Mouse (Mus musculus) heart, embryonic 11.5 days (tissue): Measurements from ENCODE around the gene 4931414P19Rik. TPM values are rescaled to one million over a fixed set of nuclear protein-coding genes. Genes with fewer than 3 reads are reported as not detected.
A peak's percentile ranks its signal among the peaks of the same experiment; 100 is the strongest.

Experiments
- ATAC-seq: fragments of 200-750 bp; cut with Nextera tagmentation; replicated peaks from 2 replicates; pipeline ENCODE4 v1.8.0; 2017; ENCODE audit warnings: moderate library complexity; ENCODE audit not compliant: insufficient number of reproducible peaks, low FRiP score, low TSS enrichment
- H3K27ac ChIP-seq: fragments of 300-500 bp; sonication (generic); 2 replicates; pipeline ENCODE4 v1.5.1; 2014; ENCODE audit warnings: mild to moderate bottlenecking, low read depth, low read length
- H3K27me3 ChIP-seq: fragments of 300-500 bp; sonication (generic); 2 replicates; pipeline ENCODE4 v1.6.1; 2014; ENCODE audit warnings: mild to moderate bottlenecking, low read length, mixed read lengths; ENCODE audit not compliant: control insufficient read depth, insufficient read depth
- H3K36me3 ChIP-seq: fragments of 300-500 bp; sonication (generic); 2 replicates; pipeline ENCODE4 v1.6.1; 2014; ENCODE audit warnings: mild to moderate bottlenecking, low read length, moderate library complexity, mixed read lengths; ENCODE audit not compliant: control insufficient read depth, insufficient read depth
- H3K4me1 ChIP-seq: fragments of 300-500 bp; sonication (generic); 2 replicates; pipeline ENCODE4 v1.6.1; 2014; ENCODE audit warnings: low read length; ENCODE audit not compliant: control insufficient read depth, insufficient read depth
- H3K4me2 ChIP-seq: fragments of 300-500 bp; sonication (generic); 2 replicates; pipeline ENCODE4 v1.6.1; 2014; ENCODE audit warnings: mild to moderate bottlenecking, moderate library complexity
- H3K4me3 ChIP-seq: fragments of 300-500 bp; sonication (generic); 2 replicates; pipeline ENCODE4 v1.5.1; 2014; ENCODE audit warnings: low read depth, low read length
- H3K9ac ChIP-seq: fragments of 300-500 bp; sonication (generic); 2 replicates; pipeline ENCODE4 v1.6.1; 2014; ENCODE audit warnings: mild to moderate bottlenecking, low read depth, low read length, moderate library complexity
- H3K9me3 ChIP-seq: fragments of 300-500 bp; sonication (generic); replicated peaks from 2 replicates; pipeline ENCODE4 v1.6.1; 2016; ENCODE audit warnings: low read length; ENCODE audit not compliant: control insufficient read depth
- WGBS: fragments of 180-500 bp; shearing (Covaris S2); extraction: QIAGEN DNeasy Blood & Tissue Kit; methylation state at CpG from one replicate; pipeline ENCODE4 v1.1.7; 2014; ENCODE audit not compliant: insufficient replicate concordance; 5-methylcytosine and 5-hydroxymethylcytosine counted together
- polyA plus RNA-seq: library from polyadenylated mRNA; unstranded; fragments of >200 nt; fragmentation: Nextera tagmentation; extraction: Ambion mirVana; gene quantifications from 2 replicates; pipeline ENCODE4 v1.2.1, GENCODE M21; 2014

4931414P19Rik gene
- polyA plus RNA-seq, 1 experiment from 2014 or later: 4.5 TPM

- ATAC-seq: no peak
- no peak overlapping the region for H3K4me2 ChIP-seq
- no peaks in the 10 kb centered on the region for H3K27me3 ChIP-seq
- no peaks in the 10 kb centered on the region; the same call in 1 of the 2 replicates for H3K36me3 ChIP-seq
- no peaks in the 10 kb centered on the region for H3K9me3 ChIP-seq
- H3K4me1 ChIP-seq: peaks cover 18% of the 10 kb centered on the region
- H3K4me3 ChIP-seq: no peak overlapping the region
- WGBS: 91% methylated on average over 16 of the region's 16 CpGs
- no peak overlapping the region for H3K27ac ChIP-seq
- H3K9ac ChIP-seq: no peak overlapping the region
Observed at GRCm38 (mm10) chr14:54591056-54591455, 14.7 kb downstream of the 4931414P19Rik start.

DNA sequence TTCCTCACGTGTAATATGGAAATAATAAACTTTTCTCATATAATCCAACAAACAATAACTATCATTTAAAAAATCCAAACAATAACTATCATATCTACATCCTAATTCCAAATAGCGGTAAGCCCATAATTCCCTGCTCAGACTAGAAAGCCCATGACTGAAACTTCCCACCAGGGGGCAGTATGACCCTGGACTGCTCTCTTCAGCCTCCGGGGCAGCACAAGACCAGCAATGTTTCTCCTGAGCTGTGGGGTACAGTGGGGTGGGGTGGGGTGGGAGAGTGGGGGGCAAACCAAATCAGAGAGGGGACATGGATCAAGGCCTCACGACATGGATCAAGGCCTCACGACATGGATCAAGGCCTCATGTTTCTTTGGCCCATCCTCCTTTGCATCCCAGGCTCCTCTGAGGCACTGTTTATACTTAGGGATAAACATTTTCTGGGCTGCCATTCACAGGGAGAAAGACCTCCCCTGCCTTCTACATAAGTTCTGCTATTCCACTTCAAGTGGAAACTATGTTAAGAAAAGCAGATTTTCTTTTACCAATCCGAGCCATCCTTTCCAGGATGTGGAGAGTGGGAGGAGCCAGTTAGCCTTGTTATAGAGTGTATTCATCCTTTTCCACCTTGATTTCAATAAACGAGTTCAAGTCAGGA lies 22.0 kb downstream of the 4931414P19Rik start:
- no peak overlapping the region for H3K4me2 ChIP-seq
- WGBS: 38% methylated on average over 7 of the region's 7 CpGs
- H3K27me3 ChIP-seq: no peaks in the 10 kb centered on the region
- no peak overlapping the region for H3K27ac ChIP-seq
- no peaks in the 10 kb centered on the region for H3K36me3 ChIP-seq
- no peaks in the 10 kb centered on the region for H3K4me1 ChIP-seq
- ATAC-seq: no peak
- H3K9me3 ChIP-seq: no peaks in the 10 kb centered on the region
- H3K9ac ChIP-seq: no peak overlapping the region
- no peak overlapping the region for H3K4me3 ChIP-seq

GRCm38 (mm10) chr14:54582536-54582935 lies 23.3 kb downstream of the 4931414P19Rik start:
- H3K27me3 ChIP-seq: no peaks in the 10 kb centered on the region
- 85% methylated on average over 9 of the region's 9 CpGs for WGBS
- no peak for ATAC-seq
- H3K27ac ChIP-seq: no peak overlapping the region
- H3K4me1 ChIP-seq: no peaks in the 10 kb centered on the region
- H3K9ac ChIP-seq: no peak overlapping the region
- no peaks in the 10 kb centered on the region for H3K9me3 ChIP-seq
- no peak overlapping the region for H3K4me2 ChIP-seq
- H3K4me3 ChIP-seq: no peak overlapping the region
- H3K36me3 ChIP-seq: no peaks in the 10 kb centered on the region

DNA sequence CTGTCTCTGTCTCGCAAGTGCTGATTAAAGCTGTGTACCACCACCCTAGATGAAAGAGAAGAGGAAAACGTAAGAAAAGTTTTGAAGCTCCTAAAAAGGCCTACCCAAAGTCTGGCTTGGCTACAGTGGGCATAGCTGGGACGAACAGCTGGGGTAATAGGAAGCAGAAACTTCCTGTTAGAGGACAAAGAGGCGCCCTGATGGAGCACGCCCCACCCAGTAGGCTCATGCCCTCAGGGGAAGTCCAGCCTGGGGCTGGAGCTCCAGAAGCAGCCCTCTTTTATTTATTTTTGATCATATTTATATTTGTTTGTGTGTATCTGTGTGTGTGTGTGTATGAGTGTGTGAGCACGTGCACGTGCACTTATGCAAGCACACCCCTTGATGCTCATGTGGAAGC lies 26.2 kb downstream of the 4931414P19Rik start:
- H3K36me3 ChIP-seq: no peaks in the 10 kb centered on the region
- H3K4me2 ChIP-seq: no peak overlapping the region
- no peak for ATAC-seq
- peaks cover under 1% of the 10 kb centered on the region; the same call in 1 of the 2 replicates for H3K4me1 ChIP-seq
- no peaks in the 10 kb centered on the region for H3K9me3 ChIP-seq
- no peaks in the 10 kb centered on the region for H3K27me3 ChIP-seq
- H3K27ac ChIP-seq: no peak overlapping the region
- H3K4me3 ChIP-seq: no peak overlapping the region
- WGBS: 67% methylated on average over 7 of the region's 7 CpGs
- no peak overlapping the region for H3K9ac ChIP-seq

DNA sequence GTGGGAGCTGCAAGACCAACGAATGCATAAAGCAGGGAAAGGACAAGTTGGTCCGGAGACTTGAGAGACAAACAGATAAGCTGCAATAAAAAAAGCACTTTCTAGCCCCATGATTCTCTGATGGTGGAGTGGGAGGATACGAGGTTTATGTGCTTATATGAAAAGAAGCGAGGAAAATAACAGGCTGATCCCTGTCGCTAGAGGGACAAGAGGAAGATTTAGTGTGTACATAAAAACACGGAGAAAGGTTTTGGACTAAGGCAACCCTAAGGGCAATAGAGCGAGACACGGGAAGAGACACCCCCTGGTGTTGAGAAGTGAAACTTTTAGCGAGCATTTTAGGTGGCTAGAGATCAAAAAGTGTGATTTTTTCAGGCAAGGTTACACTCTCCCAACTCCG lies 27.7 kb downstream of the 4931414P19Rik start:
- peaks cover 16% of the 10 kb centered on the region for H3K4me1 ChIP-seq
- no peak for ATAC-seq
- H3K9me3 ChIP-seq: no peaks in the 10 kb centered on the region
- H3K9ac ChIP-seq: peak overlapping the region; percentile 95
- no peaks in the 10 kb centered on the region; the same call in 1 of the 2 replicates for H3K36me3 ChIP-seq
- peak overlapping the region; percentile 93 for H3K27ac ChIP-seq
- H3K4me2 ChIP-seq: peak overlapping the region; percentile 81
- H3K27me3 ChIP-seq: no peaks in the 10 kb centered on the region
- peak overlapping the region; percentile 87 for H3K4me3 ChIP-seq
- WGBS: 1% methylated on average over 10 of the region's 10 CpGs

DNA sequence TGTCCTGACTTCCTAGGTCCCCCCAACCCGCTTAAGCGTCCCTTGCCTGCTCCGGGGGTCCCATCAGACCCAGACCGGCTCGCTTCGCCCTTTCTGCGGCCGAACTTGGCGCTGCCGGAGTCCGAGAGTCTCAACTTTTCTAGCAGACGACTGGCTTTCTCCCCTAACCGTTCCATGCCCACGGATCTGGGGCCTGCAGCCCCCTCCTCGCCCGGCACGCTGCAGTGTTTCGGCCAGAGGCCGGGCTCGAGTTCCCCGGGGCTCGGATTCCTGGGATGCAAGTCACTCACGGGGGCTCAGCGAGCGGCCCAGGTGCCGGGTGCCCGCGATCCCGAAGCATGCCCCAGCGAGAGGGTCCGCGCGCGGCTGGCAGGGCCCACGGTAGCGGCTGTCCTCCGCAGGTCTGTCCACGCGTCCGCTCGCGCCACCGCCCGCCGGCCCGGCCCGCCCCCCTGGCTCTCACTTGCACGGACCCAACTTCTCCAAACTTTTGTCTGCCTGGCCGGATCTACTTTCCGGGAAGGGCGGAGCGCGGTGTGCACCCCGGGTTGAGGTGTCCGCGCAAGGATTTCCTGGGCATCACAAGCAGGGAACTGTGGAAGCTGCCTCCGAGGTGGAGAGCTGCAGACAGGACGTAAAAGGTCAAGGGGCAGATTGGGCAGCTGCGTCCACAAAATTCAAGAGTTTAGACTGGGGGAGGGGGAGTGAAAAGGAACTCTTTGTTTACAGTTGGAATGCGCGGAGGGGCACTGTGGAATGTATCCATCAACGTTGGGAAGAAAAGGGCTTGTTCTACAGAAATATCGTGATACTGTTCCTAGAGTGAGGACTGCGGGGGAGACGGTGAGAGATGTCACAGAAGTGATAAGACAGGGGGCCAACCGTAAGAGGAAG lies 28.5 kb downstream of the 4931414P19Rik start, which contains the start of gene Ajuba:
Gene Ajuba (minus strand): TSS at position 470 of the 894 bp plus-strand sequence.
- ATAC-seq: peak; percentile 62; the same call in 1 of the 2 replicates
- under 1% methylated on average over 66 of the region's 66 CpGs for WGBS
- Histone ChIP-seq H3K9me3 (no peaks in the 10 kb centered on the region), H3K9ac (peak within 1 kb of the TSS; percentile 95), H3K4me2 (peak within 1 kb of the TSS; percentile 81), H3K36me3 (no peaks in the 10 kb centered on the region; the same call in 1 of the 2 replicates), H3K4me3 (peak within 1 kb of the TSS; percentile 87), H3K4me1 (peaks cover 23% of the 10 kb centered on the region), H3K27ac (peak within 1 kb of the TSS; percentile 93), H3K27me3 (no peaks in the 10 kb centered on the region)

- H3K9ac ChIP-seq: peak overlapping the region; percentile 95
- H3K27ac ChIP-seq: peak overlapping the region; percentile 93
- under 1% methylated on average over 84 of the region's 84 CpGs for WGBS
- peaks cover 31% of the 10 kb centered on the region for H3K4me1 ChIP-seq
- no peaks in the 10 kb centered on the region for H3K27me3 ChIP-seq
- H3K4me3 ChIP-seq: peak overlapping the region; percentile 87
- no peak for ATAC-seq
- peak overlapping the region; percentile 81 for H3K4me2 ChIP-seq
- H3K9me3 ChIP-seq: no peaks in the 10 kb centered on the region
- peaks cover 1% of the 10 kb centered on the region for H3K36me3 ChIP-seq
Observed at GRCm38 (mm10) chr14:54576241-54577088, 29.3 kb downstream of the 4931414P19Rik start.

- Histone ChIP-seq H3K9me3 (no peaks in the 10 kb centered on the region), H3K27ac (peak overlapping the region; percentile 93), H3K27me3 (no peaks in the 10 kb centered on the region), H3K4me3 (peak overlapping the region; percentile 87), H3K4me2 (peak overlapping the region; percentile 81), H3K4me1 (peaks cover 35% of the 10 kb centered on the region), H3K9ac (peak overlapping the region; percentile 95), H3K36me3 (peaks cover 6% of the 10 kb centered on the region)
- no peak for ATAC-seq
- under 1% methylated on average over 34 of the region's 39 CpGs for WGBS
Observed at GRCm38 (mm10) chr14:54575631-54576030, 30.2 kb downstream of the 4931414P19Rik start.
